Mouse (Mus musculus): ENCODE results near the gene Ltbp1. TPM values are rescaled to one million over a fixed set of nuclear protein-coding genes. Genes with fewer than 3 reads are reported as not detected.

The Ltbp1 gene
- total RNA-seq, 2 experiments from 2014 or later: 7.7 to 7.8 TPM

GRCm38 (mm10) chr17:75268506-75268905 is 263.1 kb downstream of the Ltbp1 start:
- DNase-seq (ENCODE audit: extremely low spot score in 1 of 2, low spot score in 1 of 2): no peak

- no peak for DNase-seq (ENCODE audit: extremely low spot score in 1 of 2, low spot score in 1 of 2)
Measured at GRCm38 (mm10) chr17:75272446-75272845, 267.1 kb downstream of the Ltbp1 start.

GRCm38 (mm10) chr17:75273272-75273671 is 267.9 kb downstream of the Ltbp1 start:
- DNase-seq (ENCODE audit: extremely low spot score in 1 of 2, low spot score in 1 of 2): no peak

- no peak for DNase-seq (ENCODE audit: extremely low spot score in 1 of 2, low spot score in 1 of 2)
Measured at GRCm38 (mm10) chr17:75275302-75275701, 269.9 kb downstream of the Ltbp1 start.

- DNase-seq (ENCODE audit: extremely low spot score in 1 of 2, low spot score in 1 of 2): no peak
Measured at GRCm38 (mm10) chr17:75278106-75278505, 272.7 kb downstream of the Ltbp1 start.

- no peak for DNase-seq (ENCODE audit: extremely low spot score in 1 of 2, low spot score in 1 of 2)
Measured at GRCm38 (mm10) chr17:75278561-75278960, 273.2 kb downstream of the Ltbp1 start.

- no peak for DNase-seq (ENCODE audit: extremely low spot score in 1 of 2, low spot score in 1 of 2)
Measured at GRCm38 (mm10) chr17:75281345-75281744, 276.0 kb downstream of the Ltbp1 start.

GRCm38 (mm10) chr17:75284876-75285708 is 279.7 kb downstream of the Ltbp1 start:
- no peak for DNase-seq (ENCODE audit: extremely low spot score in 1 of 2, low spot score in 1 of 2)

GRCm38 (mm10) chr17:75292986-75293385 is 287.6 kb downstream of the Ltbp1 start:
- no peak for DNase-seq (ENCODE audit: extremely low spot score in 1 of 2, low spot score in 1 of 2)

GRCm38 (mm10) chr17:75293725-75294124 is 288.4 kb downstream of the Ltbp1 start:
- DNase-seq (ENCODE audit: extremely low spot score in 1 of 2, low spot score in 1 of 2): no peak

- DNase-seq (ENCODE audit: extremely low spot score in 1 of 2, low spot score in 1 of 2): no peak
Measured at GRCm38 (mm10) chr17:75300908-75301307, 295.5 kb downstream of the Ltbp1 start.

- DNase-seq (ENCODE audit: extremely low spot score in 1 of 2, low spot score in 1 of 2): no peak
Measured at GRCm38 (mm10) chr17:75304807-75305420, 299.5 kb downstream of the Ltbp1 start.

- no peak for DNase-seq (ENCODE audit: extremely low spot score in 1 of 2, low spot score in 1 of 2)
Measured at GRCm38 (mm10) chr17:75305714-75306113, 300.3 kb downstream of the Ltbp1 start.

GRCm38 (mm10) chr17:75307070-75308011 is 302.0 kb downstream of the Ltbp1 start:
- DNase-seq (ENCODE audit: extremely low spot score in 1 of 2, low spot score in 1 of 2): no peak

GRCm38 (mm10) chr17:75317106-75317505 is 311.7 kb downstream of the Ltbp1 start:
- DNase-seq (ENCODE audit: extremely low spot score in 1 of 2, low spot score in 1 of 2): no peak

GRCm38 (mm10) chr17:75323229-75323628 is 317.9 kb downstream of the Ltbp1 start:
- DNase-seq (ENCODE audit: extremely low spot score in 1 of 2, low spot score in 1 of 2): no peak

GRCm38 (mm10) chr17:75323766-75324165 is 318.4 kb downstream of the Ltbp1 start:
- DNase-seq (ENCODE audit: extremely low spot score in 1 of 2, low spot score in 1 of 2): no peak

GRCm38 (mm10) chr17:75328102-75328639 is 322.8 kb downstream of the Ltbp1 start:
- DNase-seq (ENCODE audit: extremely low spot score in 1 of 2, low spot score in 1 of 2): no peak

- no peak for DNase-seq (ENCODE audit: extremely low spot score in 1 of 2, low spot score in 1 of 2)
Measured at GRCm38 (mm10) chr17:75330366-75330765, 325.0 kb downstream of the Ltbp1 start.

- no peak for DNase-seq (ENCODE audit: extremely low spot score in 1 of 2, low spot score in 1 of 2)
Measured at GRCm38 (mm10) chr17:75331421-75331951, 326.1 kb downstream of the Ltbp1 start.

All from layer of hippocampus, postnatal 25 days (tissue).